Mouse (Mus musculus): ENCODE measurements around the gene Flrt1.
"Not testable (repeated sequence)": the region's sequence is repeated elsewhere in the genome, so short reads cannot be mapped to it uniquely, and the experiment has no call there.

Flrt1 gene

DNA sequence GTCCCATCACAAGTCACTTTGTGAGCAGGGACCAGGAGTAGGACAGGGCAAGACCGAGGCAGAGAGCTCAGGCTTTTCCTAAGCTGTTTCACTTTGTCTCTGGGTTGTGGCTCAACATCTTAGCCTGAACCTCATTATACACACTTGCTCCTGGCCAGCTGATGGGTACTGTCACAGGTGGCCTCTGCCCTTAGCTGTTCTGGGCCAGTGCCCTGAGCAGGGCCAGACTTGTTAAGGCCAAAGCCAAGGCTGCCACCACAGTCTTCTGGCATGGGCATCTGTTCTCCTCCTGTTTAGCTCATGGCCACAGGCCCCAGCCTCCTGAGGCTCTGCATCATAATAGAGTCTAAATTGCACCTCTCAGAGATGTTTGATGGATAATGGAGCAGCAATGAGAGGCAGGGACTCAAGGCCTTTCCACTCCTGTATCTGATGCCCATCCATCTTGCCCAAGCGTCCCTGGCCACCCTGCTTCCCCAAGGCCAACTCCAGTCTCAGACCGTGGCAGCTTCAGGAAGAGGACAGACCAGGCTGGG, 5.8 kb downstream of the Flrt1 start:
- no peak for DNase-seq

DNA sequence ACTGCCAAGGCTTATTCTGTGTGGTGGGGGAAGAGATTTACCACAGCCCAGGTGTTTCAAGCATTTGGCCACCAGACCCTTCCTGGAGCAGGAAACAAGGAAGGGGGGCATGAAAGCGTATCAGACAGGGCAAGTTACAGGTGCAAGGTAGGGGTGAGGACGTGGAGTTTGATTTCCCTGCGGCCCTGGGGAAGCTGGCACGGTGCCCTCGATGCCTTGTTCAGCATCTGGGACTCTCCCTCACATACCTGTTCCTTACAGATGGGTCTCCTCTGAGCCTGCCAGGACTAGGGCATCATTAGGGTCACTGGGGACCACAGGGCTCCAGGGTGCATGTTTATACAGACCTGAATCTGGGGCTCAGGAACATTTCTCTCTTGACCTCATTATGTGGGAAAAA, 12.8 kb downstream of the Flrt1 start:
- no peak for DNase-seq

DNA sequence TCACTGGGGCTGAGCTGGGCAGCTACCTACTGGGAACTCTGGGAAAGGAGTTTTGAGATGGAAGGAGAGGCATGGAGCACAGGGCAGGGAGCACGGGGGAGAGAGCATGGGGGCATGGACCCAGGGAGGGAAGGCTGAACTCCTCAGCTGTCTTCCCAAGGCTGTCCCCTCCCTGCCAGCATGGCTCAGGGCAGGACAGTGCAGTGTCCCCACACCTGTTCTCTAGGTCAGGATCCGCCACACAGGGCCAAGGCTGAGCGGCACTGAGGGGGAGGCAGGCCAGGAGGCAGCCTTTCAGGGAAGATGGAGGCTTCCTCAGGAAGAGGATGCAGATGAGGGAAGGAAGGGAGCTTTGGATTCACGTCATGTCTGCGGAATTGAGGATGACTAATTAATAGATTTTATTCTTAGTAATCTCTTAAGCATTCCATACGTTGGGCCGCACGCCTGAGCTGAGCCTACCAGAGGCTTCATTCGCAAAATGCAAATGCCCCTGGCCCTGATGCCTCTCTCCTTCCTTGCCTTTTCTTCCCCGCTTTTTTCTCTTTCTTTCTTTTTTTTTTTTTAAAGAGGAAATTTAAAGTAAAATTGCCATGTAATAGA, 14.0 kb downstream of the Flrt1 start:
- DNase-seq, result no peak

DNA sequence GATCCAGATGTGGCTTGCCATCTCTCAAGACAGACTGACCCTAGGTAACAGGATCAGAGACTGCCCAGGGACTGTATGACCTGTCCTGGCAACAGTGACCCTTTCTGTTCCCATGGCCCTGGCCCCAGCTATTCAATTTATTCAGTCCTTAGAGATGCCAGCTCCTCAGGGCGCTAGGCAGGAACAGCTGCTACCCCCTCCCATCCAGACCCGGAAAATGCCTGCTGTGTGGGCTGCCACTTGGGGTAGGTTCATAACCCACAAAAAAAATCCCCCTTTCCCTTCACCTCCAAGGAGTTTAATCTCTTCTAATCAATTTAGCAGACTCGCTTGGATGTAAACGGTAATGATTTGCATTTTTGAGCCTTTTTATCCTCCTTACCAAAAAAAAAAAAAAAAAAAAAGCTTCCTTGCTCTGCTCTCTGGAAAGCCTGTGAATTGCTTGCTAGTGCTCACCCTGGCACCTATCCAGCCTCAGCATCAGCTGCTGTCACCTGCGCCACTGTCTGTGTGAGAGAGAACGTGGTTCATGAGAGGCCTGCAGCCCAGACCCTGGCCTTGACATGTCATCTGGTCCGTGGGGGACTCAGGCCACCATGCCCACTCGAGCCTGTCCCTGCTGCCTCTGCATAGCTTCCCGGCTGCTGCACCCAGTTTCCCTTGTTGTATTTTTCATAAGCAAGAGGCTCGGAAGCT, 15.0 kb downstream of the Flrt1 start:
- no peak for DNase-seq

DNA sequence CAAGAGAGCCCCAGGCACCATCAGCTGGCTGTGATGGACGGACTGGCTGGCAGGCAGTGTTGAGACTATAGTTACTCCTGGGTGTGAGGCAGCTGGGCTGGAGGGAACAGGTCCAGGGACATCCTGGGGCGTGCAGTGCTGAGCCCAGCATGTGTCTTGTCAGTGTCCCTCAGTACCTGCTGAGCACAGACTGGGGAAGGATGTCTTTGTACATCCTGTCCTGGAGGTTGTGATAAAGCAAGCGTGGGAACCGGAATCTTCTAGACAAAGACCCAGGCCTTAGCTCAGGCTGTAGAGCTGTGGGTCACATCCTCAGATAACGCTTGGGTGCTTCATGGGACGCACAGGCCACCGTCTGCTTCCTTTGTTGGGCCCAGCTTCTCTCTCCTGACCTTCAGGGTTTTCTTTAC, 15.7 kb downstream of the Flrt1 start:
- no peak for DNase-seq

DNA sequence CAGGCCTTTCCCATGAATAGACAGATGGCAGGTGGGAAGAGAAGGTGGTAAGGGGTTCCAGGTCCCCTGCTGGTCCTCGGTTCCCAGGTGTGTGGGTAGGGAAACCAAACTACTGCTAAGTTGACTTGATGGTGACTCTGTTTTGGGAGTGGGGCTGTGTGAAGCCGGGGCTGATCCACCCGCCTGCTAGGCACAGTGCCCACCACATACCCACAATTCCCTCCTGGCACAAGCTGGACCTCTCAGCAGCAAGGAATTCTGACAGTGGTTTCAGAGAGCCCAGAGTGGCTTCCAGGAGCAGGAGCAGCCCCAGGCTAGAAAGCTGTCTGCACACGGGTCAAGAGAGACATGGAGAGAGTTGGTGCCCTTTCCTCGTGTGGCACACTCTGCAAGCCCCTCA, 16.5 kb downstream of the Flrt1 start:
- DNase-seq, result no peak

DNA sequence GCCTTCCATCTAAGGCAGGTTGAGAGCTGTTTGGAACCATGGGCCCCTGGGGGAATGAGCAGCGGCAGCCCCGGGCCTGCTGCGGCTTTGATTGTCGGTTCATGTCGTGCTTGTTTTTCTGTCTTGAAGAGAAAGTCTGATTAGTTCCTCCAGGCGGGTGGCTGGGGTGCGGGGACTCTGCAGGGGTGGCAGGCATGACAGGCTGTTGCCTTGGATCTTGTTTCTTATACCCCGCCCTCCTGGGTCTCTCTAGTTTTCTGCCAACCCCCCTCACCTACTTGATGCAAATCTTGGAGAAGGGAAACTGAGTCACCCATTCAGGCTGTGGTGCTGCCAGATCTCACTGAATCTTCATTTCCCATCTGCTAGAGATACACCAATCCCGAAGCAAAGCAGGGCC, 17.0 kb downstream of the Flrt1 start:
- no peak for DNase-seq

DNA sequence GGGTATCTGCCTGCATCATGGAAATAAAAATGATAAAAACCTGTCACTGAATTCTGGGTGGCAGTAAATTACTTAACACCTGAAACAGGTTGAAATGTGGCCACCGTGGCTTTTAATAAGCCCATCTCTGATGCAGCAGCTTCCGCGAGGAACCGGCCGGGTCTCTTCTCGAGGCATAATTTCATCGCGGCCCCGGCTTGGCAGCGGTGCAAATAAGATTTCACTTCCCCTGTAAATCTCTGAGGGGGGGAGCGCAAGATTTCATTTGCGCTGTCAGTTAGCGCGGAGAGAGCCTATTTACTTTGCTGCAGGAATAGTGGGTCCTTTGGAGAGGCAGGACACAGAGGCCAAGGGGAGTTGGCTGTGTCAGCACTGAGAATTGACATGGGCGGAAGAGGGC, 20.8 kb downstream of the Flrt1 start:
- no peak for DNase-seq

DNA sequence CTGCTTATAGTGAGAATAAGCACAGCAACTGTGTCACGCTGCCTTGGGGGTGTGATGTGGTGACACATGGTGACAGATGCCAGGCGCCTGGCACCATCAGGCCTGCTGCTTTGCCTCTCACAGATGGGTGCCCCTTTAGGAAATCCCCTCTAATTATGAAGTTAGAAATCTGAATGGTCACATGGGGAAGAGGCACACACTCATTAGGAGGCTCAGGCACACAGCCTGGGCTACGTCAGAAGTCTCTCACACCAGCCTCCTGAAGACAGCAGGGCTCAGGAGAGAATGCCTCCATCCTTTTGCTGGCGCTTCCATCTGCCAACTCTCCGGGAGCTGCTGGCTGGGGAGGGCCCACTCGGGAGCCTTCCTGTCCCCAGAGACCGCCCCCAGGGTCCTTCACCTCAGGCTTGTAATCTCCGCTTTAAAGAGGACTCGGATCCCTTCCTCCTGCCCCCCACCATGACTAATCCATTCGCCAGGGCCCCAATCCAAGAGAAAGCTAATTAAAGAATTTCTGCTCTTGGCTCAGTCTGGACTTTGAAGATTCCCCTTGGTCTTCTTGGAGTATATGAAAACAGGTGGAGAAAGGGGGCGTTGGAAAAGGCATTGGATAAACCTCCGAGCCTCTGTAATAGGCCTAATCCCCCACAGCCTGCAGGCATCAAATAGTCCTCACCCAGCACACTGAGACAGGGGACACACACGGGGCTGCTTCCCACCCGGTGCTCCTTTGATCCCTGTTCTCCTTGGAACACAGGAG, 22.3 kb downstream of the Flrt1 start:
- no peak for DNase-seq

DNA sequence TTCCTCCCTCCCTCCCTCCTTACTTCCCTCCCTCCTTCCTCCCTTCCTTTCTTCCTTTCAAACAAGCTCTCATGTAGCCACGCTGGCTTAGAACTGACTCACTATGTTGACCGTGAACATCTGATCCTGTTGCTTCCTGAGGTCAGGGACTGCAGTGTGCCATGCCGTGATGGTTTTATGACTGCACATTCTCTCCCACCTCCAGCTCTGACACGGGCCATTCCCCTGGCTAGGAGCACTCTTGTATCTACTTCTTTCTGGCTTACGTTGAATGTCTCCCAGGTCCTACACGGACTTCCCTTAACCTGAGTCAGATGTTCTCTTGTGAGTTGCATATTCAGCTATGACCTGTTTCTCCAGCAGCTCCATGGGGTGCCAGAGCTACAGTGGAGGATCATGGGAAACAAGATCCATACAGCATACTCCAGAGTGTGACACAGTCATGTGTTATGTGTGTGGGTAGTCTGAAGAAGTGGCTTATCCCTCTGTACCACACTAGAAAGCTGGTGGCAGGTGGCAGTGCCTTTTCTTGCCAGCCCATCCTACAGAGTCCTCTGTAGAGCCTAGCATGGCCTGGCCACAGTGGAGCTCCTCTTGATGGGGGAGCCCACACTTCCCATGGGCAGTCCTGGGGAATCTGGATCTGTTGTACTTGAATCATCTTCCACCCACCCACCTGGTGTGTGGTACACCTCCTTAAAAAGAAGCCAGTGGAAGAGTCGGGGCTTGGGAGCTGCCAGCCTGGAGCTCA, 23.8 kb downstream of the Flrt1 start:
- DNase-seq, result no peak

DNA sequence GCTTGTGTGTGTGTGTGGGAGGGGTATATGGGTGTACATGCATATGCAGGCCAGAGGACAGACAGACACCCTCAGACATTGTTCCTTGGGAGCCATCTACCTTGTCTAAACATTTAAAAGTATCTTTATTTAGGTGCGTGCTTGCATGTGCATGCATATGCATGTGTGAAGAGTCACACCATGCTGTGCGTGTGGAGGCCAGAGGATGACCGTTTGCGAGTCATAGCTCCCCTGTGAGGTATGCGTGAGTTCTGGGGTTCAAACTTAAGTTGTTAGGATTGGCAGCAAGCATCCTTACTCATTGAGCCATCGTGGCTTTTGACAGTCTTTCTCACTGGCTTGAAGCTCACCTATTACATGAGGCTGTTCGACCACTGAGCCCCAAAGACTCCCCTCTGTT, 27.3 kb downstream of the Flrt1 start:
- DNase-seq, result no peak

DNA sequence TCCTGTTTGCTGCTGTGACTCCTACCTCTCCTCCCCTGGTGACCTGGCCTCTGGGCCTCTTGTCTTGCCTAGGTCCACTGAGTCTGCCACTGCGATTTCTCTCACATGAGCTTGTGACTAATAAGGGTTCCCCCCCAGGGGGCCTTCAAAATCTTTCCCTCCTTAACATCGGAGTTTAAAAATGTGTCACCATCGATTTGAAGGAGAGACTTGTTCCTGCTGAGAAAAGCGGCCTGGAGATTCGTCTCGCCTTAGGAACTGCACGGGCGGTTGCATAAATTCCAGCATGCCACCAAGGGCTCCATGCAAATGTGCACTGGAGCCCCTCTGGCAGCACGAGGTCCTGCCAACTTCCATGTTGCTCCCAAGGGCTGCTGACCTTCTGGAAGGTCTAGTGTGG, 27.9 kb downstream of the Flrt1 start:
- no peak for DNase-seq

DNA sequence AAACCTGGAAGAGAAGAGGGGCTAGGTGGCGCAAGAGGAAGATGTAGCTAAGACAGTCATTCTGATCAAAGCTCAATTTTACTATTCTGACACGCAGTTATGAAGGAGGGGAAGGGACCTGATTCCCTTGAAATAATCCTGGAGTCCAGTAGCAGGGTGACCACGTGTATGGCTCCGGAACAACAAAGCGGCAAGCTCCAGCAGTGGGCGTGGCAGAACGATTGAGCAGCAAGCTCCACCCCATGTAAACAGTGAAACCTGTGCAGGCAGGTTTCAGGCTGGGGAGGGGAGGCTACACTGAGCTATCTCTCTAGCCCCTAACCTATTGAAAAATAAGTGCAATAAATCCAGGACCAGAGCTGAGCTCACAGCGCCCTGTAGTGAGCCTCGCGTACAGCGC, 30.2 kb downstream of the Flrt1 start:
- DNase-seq, result not testable (repeated sequence)

DNA sequence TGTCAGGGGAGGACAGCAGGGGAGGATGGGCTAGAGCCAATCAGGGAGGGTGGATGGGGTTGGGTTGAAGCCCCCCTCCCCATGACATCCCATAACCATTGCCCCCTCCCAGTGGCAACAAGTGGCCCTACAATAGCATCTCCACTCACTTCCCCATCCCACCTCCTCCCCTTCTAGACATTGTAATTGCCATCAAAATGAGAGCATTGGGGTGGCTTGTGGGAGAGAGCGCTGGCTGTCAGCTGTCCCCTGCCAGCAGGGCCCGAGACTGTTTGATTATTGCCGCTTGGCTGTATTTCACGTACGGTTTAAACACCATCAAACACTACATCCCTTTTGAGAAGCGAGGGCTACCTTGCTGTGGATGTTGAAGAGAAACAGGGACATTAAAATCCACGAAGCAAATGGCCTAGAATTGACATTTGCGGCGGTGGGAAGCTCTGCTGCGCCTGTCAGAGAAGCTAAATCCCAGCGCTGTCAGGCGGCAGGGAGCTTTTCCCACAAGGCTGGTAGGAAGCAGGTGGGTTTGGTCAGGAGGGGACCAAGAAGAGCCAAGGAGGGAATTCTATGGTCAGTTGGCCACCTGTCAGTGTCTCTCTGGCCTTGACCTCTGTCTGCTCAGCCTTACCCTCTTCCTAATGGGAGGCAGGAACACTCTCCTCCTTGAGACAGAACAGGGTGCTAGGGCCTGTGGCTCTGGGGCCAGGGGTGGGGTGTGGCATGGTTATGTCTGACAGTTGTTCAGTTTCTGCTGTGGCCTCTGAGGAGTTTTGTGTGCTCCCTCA, 31.3 kb downstream of the Flrt1 start:
- no peak for DNase-seq

DNA sequence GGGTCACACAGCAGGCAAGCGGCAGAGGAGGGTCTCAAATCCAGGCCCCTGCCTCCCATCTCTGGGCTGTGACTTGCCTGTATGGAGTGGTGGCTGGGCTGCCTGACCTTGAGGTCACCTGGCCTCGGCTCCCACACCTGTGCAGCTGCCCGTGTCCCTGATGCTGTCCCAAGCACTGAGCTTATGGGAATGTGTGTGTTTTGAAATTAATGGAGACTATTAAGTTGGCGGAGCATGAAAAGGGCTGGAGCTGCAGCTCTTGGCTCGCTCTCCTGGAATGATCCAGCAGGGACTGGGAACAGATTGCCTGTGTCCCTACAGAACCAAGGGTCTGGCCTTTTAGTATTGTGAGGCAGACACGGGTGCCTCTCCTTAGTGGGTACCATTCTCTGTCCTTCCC, 33.3 kb downstream of the Flrt1 start:
- no peak for DNase-seq

DNA sequence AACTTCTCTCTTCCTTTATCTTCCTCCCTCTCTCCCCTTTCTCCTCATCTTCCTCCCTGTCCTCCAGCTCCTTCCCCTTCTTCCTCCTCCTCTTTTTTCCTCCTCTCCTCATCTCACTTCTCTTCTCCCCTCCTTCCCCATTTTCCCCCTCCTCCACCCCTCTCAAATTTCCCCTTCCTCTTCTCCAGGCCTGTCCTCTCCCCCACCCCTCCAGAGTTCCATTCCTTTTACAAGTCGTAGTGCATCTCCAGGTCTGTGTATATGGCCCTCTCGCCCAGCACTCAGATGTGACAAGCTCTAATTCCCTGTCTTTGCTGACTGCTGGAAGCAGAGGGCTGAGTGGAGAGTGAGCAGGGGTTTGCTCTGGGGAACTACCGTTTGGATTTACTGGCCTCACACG, 34.8 kb downstream of the Flrt1 start:
- no peak for DNase-seq

DNA sequence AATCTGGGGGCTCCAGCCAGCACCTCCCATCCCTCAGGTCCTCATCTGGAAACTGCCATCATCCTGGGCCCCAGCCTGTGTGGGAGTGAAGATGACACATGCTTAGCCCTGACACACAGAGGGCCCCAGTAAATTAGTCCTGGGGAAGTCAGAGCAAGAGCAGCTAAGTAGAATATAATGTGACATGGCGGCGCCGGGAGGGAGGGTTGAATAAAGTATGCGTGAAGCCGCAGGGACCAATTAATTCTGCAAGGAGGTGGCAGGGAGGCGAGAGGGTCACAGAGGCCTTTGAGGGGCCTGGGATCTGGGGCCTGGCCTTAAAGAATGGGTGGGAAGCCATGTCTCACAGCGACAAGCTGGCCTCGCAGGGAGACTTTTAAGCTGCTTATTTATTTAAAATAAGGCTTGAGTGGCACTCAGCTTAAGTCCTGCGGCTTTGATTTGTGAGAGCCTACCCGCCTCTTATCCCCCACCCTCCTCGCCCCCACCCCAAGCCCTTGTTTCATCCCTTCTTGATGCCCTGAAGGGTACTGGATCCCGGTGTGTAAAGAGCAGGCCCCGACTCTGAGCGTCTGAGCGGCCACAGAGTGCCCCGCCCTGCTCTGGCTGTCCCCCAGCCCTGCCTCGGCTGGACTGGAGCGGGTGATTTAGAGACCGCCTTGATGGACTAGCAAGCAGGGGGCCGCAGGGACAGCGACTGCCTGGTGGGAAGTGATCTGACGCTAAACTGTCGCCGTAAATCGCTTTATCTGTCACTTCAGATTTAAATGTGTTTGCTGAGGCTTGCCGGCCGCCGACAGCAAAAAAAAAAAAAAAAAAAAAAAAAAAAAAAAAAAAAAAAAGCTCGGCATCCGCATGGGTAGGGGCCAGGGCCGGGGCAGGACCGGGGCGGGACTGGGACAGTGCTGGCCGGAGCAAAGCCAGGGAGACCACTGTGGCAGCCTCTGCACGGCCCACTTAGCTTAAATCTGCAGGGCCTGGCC, 35.5 kb downstream of the Flrt1 start:
- DNase-seq, result peak; percentile 21

DNA sequence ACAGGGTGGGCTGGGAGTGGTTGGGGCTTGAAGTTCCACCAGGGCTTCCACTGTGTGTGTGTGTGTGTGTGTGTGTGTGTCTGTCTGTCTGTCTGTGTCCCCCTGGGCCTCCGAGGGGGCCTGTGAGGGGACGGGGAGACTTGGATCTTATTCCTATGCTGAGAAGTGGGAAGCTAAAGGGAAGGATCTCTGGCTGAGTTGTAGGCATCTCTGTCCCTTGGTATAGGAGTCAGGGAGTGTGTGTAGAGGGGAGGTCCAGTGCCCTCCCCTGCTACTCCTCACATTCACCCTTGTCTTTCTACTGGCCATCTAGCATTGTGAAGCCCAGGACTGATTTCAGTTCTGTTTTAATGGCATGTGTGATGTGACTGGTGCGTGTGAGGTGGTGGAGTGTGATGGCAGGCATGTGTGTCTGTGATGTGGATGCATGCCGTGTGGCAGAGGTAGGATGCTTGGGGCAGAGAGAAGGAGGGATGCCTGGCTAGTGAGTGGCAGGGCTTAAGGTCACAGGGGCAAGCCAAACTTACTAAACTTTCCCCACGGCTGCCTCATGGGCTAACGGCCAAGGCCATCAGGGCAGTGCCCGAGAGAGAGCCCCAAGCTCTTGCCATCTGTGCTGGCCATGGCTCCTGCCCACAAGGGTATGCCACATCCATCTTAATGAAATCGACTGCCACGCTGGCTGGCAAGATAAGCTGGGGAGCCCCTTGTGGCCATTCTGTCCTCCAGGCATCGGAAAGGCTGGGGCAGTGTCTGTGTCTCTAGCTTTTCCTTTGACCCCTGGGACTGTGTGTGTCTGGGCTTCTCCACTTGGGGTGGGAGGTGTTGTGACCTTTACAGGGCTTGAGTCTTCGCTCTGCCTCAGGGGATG, 36.6 kb downstream of the Flrt1 start:
- DNase-seq, result no peak

DNA sequence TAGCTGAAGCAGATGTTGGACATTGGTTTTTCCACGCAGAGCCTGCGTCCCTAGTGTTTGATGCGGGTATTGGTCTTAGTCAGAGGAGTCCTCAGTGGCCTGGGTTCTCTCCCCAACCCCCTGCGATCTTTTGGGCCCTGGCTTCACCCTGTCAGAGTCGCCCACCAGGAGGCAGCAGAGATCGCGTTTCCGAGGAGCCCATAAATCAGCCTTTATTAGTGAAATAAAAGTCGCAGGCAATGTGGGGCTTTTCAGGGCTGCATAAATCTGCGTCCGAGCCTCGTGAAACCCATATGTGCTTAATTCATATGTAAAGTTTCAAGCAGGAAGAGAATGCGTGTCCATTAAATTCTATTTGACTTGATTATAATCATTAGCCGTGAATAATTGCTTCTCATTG, 37.4 kb downstream of the Flrt1 start:
- DNase-seq, result peak; percentile 83
